17 mouse cellular contexts compared by ENCODE assay signal in genomic region chr6:119822216-119822615, GRCm38 (mm10).
"Had no signal": no experiment of that assay in that cellular context is flagged by ENCODE, and none has a peak within 500 bp of the region (broad histone marks: within the 10 kb centered on the region; RNA-seq: fewer than 3 reads in every experiment).

No protein-coding gene starts in this region.

- DNase-seq: kidney, adult 9 months; kidney, postnatal 36 days; left cerebral cortex, postnatal 4 days; lung, adult 18-20 months; lung, postnatal 4 days; retina, postnatal 1 day; right cerebral cortex, postnatal 4 days; spleen, adult 18-20 months; thymus, adult 2 months; thymus, postnatal 36 days had no signal

- H3K27me3 ChIP-seq: limb, embryonic 13.5 days; neural tube, embryonic 13.5 days had no signal

- H3K9me3 ChIP-seq: limb, embryonic 13.5 days; neural tube, embryonic 13.5 days had no signal

- ATAC-seq: lung, postnatal 0 days; midbrain, embryonic 16.5 days had no signal

- H3K4me2 ChIP-seq: limb, embryonic 13.5 days; midbrain, embryonic 11.5 days; neural tube, embryonic 13.5 days had no signal

- H3K27ac ChIP-seq: kidney, postnatal 0 days; limb, embryonic 13.5 days; liver, embryonic 14.5 days; neural tube, embryonic 13.5 days had no signal

- H3K4me3 ChIP-seq: limb, embryonic 13.5 days; neural tube, embryonic 13.5 days had no signal

- H3K9ac ChIP-seq: limb, embryonic 13.5 days; liver, embryonic 14.5 days; neural tube, embryonic 13.5 days had no signal
